8 mouse cellular contexts compared by ENCODE assay signal in the genomic region with DNA sequence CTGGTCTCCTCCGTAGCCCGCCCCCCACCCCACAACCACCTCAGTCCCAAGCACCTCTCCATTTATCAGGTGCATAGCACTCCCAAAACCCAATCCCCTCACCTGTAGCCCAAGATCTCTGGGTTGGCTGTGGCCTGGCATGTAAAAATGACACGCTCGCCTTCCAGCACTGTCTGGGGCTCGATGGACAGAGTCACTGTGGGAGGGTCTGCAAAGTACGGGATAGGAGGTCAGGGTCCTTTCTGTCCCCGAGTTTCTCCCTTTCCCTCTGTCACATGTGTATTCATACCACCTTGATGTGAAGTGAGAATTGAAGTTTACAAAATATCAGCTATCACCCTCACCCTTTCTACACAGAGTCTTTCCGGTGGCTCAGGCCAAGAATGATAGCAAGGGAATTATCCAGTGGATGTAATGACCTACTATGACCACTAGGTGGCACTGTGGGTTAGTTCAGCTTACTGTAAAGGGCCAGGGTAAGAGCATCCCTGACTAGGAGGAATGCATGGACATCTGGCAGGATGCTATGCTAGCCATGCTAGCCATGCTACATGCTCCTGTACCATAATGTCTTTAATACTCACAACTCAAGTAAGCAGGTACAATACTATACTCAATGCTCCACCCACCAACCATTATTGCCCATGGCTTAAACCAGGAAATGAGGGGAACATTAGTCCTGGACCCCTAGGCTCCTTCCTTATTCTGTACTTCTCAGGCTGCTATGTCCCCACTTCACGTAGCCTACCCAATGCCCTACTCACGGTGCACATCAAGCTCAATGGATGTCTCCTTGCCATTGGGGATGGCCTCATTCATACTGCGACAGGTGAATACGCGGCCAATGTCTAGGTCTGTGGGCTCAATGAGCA.
DNase-seq lines count a peak whose midpoint lies in the region; ATAC-seq lines count a peak whose summit lies in the region.

No protein-coding gene starts in this region.

- no peak overlapping the region for H3K9ac ChIP-seq in intestine, embryonic 14.5 days (ENCODE audit: low read length)

- intact Hi-C loops in left cerebral cortex, postnatal 10 days (cut with DNase I): loop anchor here (1.0 to 5.0 kb wide), 2 partner anchors 85 to 412 kb away; no protein-coding TSS in a partner anchor

- no peaks in the 10 kb centered on the region for H3K4me1 ChIP-seq in intestine, embryonic 14.5 days (replicated peaks; ENCODE audit: control insufficient read depth, insufficient read depth, low read length)

- H3K27me3 ChIP-seq in intestine, embryonic 14.5 days (replicated peaks; ENCODE audit: control insufficient read depth, insufficient read depth, low read length): no peaks in the 10 kb centered on the region

- DNase-seq in cerebellum, adult 11-12 months: no peak
- DNase-seq in cerebellum, postnatal 25 days: peak; percentile 45 to 73
- DNase-seq in frontal cortex, postnatal 36 days (ENCODE audit: low spot score in 2 of 2): peak; percentile 45 to 85
- peak; percentile 75 for DNase-seq in intestine, embryonic 14.5 days (ENCODE audit: low spot score)
- peak; percentile 60 to 77 for DNase-seq in left cerebral cortex, postnatal 10 days (ENCODE audit: extremely low spot score in 1 of 2, low spot score in 2 of 2)
- DNase-seq in mesoderm, embryonic 11.5 days (ENCODE audit: low read depth, low spot score): peak; percentile 88
- DNase-seq in skeletal muscle tissue, adult 2 months (ENCODE audit: low read depth, low spot score): peak; percentile 61

- no peak overlapping the region for H3K4me3 ChIP-seq in intestine, embryonic 14.5 days (ENCODE audit: low read depth, low read length)

- 78% methylated on average over 13 of the region's 13 CpGs for WGBS in intestine, embryonic 14.5 days

- no peaks in the 10 kb centered on the region for H3K9me3 ChIP-seq in intestine, embryonic 14.5 days (ENCODE audit: control insufficient read depth, low read length)

- H3K4me2 ChIP-seq in intestine, embryonic 14.5 days (ENCODE audit: low read length): no peak overlapping the region

- ATAC-seq in cerebellum, adult (ENCODE audit: insufficient number of reproducible peaks, low FRiP score, low TSS enrichment): peak; percentile 47
- ATAC-seq in intestine, embryonic 14.5 days (replicated peaks; ENCODE audit: low FRiP score, low TSS enrichment, low read depth): peak; percentile 82

- H3K36me3 ChIP-seq in intestine, embryonic 14.5 days (ENCODE audit: control insufficient read depth, insufficient read depth, low read length): peaks cover 59% of the 10 kb centered on the region

- no peak overlapping the region for H3K27ac ChIP-seq in intestine, embryonic 14.5 days (ENCODE audit: low read depth)
